Mouse (Mus musculus) embryonic fibroblast, embryonic 13.5 days (primary cell): ENCODE results near the gene Llgl1.

Experiments used
- CTCF ChIP-seq: IDR thresholded peaks from 2 replicates; pipeline ENCODE4 v1.5.1; 2011; ENCODE audit warnings: mild to moderate bottlenecking, control low read depth, low read length, moderate library complexity, borderline replicate concordance; ENCODE audit not compliant: insufficient read depth
- POLR2A ChIP-seq: IDR thresholded peaks from 2 replicates; pipeline ENCODE4 v1.6.1; 2011; ENCODE audit warnings: low read depth, mild to moderate bottlenecking, control low read depth, low read length, moderate library complexity

- no peak for TF ChIP-seq CTCF
- no peak for TF ChIP-seq POLR2A
Observed at GRCm38 (mm10) chr11:60731251-60731650, 31.7 kb downstream of the Llgl1 start.
